Mouse (Mus musculus): ENCODE data around the gene Pwwp2a. TPM values are rescaled to one million over a fixed set of nuclear protein-coding genes. Genes with fewer than 3 reads are reported as not detected.

Gene Pwwp2a
- 26.2 and 29.8 TPM in 2 replicates for total RNA-seq (2014; rRNA removed)
- 12.2 and 16.6 TPM in 2 replicates for polyA plus RNA-seq (2015; fragmentation: Nextera tagmentation; extraction: Ambion mirVana)

- Histone ChIP-seq H3K9ac (peak within 1 kb of the TSS; percentile 98), H3K36me3 (ENCODE audit: insufficient read depth) (peaks cover 3% of the 10 kb centered on the region; the same call in 1 of the 2 replicates), H3K27me3 (ENCODE audit: insufficient read depth, low read length) (no peaks in the 10 kb centered on the region), H3K4me2 (ENCODE audit: low read depth) (peak within 1 kb of the TSS; percentile 54), H3K27ac (ENCODE audit: low read depth, low read length) (peak within 1 kb of the TSS; percentile 98), H3K4me1 (ENCODE audit: insufficient read depth) (peaks cover 10% of the 10 kb centered on the region; the same call in 1 of the 2 replicates), H3K9me3 (ENCODE audit: low read length) (no peaks in the 10 kb centered on the region), H3K4me3 (ENCODE audit: low read depth, low read length) (peak within 1 kb of the TSS; percentile 95)
- 3% methylated on average over 66 of the region's 87 CpGs for WGBS
- ATAC-seq (peak; percentile 97), DNase-seq (peak; percentile 100)
- peak; percentile 33; the same call in 1 of the 2 replicates for TF ChIP-seq CTCF (IDR thresholded peaks at IDR 0.05; ENCODE audit: low read depth)
Measured at GRCm38 (mm10) chr11:43681472-43682414, at the start of gene Pwwp2a. TSS of gene Pwwp2a (plus strand) at chr11:43681998.

- DNase-seq (no peak), ATAC-seq (peak; percentile 23)
- no peaks in the 10 kb centered on the region for H3K27me3 ChIP-seq (ENCODE audit: insufficient read depth, low read length)
- H3K4me1 ChIP-seq (ENCODE audit: insufficient read depth): peaks cover 6% of the 10 kb centered on the region; the same call in 1 of the 2 replicates
- no peaks in the 10 kb centered on the region for H3K36me3 ChIP-seq (ENCODE audit: insufficient read depth)
- no peak overlapping the region for H3K4me3 ChIP-seq (ENCODE audit: low read depth, low read length)
- H3K27ac ChIP-seq (ENCODE audit: low read depth, low read length): no peak overlapping the region
- no peak overlapping the region for H3K4me2 ChIP-seq (ENCODE audit: low read depth)
- WGBS: 51% methylated on average over 4 of the region's 4 CpGs
- TF ChIP-seq CTCF (IDR thresholded peaks at IDR 0.05; ENCODE audit: low read depth): no peak
- H3K9me3 ChIP-seq (ENCODE audit: low read length): no peaks in the 10 kb centered on the region
- no peak overlapping the region for H3K9ac ChIP-seq
Measured at GRCm38 (mm10) chr11:43632566-43632965, 49.2 kb upstream of the Pwwp2a start.

GRCm38 (mm10) chr11:43633165-43633564 is 48.6 kb upstream of the Pwwp2a start:
- Histone ChIP-seq H3K36me3 (ENCODE audit: insufficient read depth) (no peaks in the 10 kb centered on the region), H3K27me3 (ENCODE audit: insufficient read depth, low read length) (no peaks in the 10 kb centered on the region), H3K4me3 (ENCODE audit: low read depth, low read length) (no peak overlapping the region), H3K4me2 (ENCODE audit: low read depth) (no peak overlapping the region), H3K27ac (ENCODE audit: low read depth, low read length) (no peak overlapping the region), H3K4me1 (ENCODE audit: insufficient read depth) (peaks cover 6% of the 10 kb centered on the region; the same call in 1 of the 2 replicates), H3K9me3 (ENCODE audit: low read length) (no peaks in the 10 kb centered on the region), H3K9ac (no peak overlapping the region)
- ATAC-seq (peak; percentile 10; the same call in 1 of the 2 replicates), DNase-seq (no peak)
- TF ChIP-seq CTCF (IDR thresholded peaks at IDR 0.05; ENCODE audit: low read depth): no peak
- WGBS: 77% methylated on average over 6 of the region's 6 CpGs

- Histone ChIP-seq H3K27me3 (ENCODE audit: insufficient read depth, low read length) (no peaks in the 10 kb centered on the region), H3K36me3 (ENCODE audit: insufficient read depth) (no peaks in the 10 kb centered on the region), H3K4me3 (ENCODE audit: low read depth, low read length) (no peak overlapping the region), H3K27ac (ENCODE audit: low read depth, low read length) (no peak overlapping the region), H3K9ac (peak overlapping the region; percentile 18; the same call in 1 of the 2 replicates), H3K4me1 (ENCODE audit: insufficient read depth) (peaks cover 6% of the 10 kb centered on the region; the same call in 1 of the 2 replicates), H3K9me3 (ENCODE audit: low read length) (no peaks in the 10 kb centered on the region), H3K4me2 (ENCODE audit: low read depth) (peak overlapping the region; percentile 31)
- peak; percentile 68 for DNase-seq
- WGBS: 28% methylated on average over 19 of the region's 19 CpGs
- ATAC-seq: peak; percentile 69
- peak; percentile 19; the same call in 1 of the 2 replicates for TF ChIP-seq CTCF (IDR thresholded peaks at IDR 0.05; ENCODE audit: low read depth)
Measured at GRCm38 (mm10) chr11:43633658-43634401, 48.0 kb upstream of the Pwwp2a start.

- H3K27ac ChIP-seq (ENCODE audit: low read depth, low read length): no peak overlapping the region
- no peak for DNase-seq
- TF ChIP-seq CTCF (IDR thresholded peaks at IDR 0.05; ENCODE audit: low read depth): no peak
- H3K9ac ChIP-seq: no peak overlapping the region
- H3K4me2 ChIP-seq (ENCODE audit: low read depth): no peak overlapping the region
- H3K27me3 ChIP-seq (ENCODE audit: insufficient read depth, low read length): no peaks in the 10 kb centered on the region
- H3K4me3 ChIP-seq (ENCODE audit: low read depth, low read length): no peak overlapping the region
- H3K36me3 ChIP-seq (ENCODE audit: insufficient read depth): no peaks in the 10 kb centered on the region
- H3K4me1 ChIP-seq (ENCODE audit: insufficient read depth): peaks cover 6% of the 10 kb centered on the region; the same call in 1 of the 2 replicates
- H3K9me3 ChIP-seq (ENCODE audit: low read length): no peaks in the 10 kb centered on the region
- WGBS: 67% methylated on average over 4 of the region's 4 CpGs
- no peak for ATAC-seq
Measured at GRCm38 (mm10) chr11:43636761-43637160, 45.0 kb upstream of the Pwwp2a start.

GRCm38 (mm10) chr11:43638486-43638885 is 43.3 kb upstream of the Pwwp2a start:
- no peak overlapping the region for H3K27ac ChIP-seq (ENCODE audit: low read depth, low read length)
- no peaks in the 10 kb centered on the region for H3K27me3 ChIP-seq (ENCODE audit: insufficient read depth, low read length)
- H3K4me1 ChIP-seq (ENCODE audit: insufficient read depth): peaks cover 10% of the 10 kb centered on the region; the same call in 1 of the 2 replicates
- H3K9ac ChIP-seq: no peak overlapping the region
- H3K36me3 ChIP-seq (ENCODE audit: insufficient read depth): no peaks in the 10 kb centered on the region
- DNase-seq (no peak), ATAC-seq (no peak)
- 93% methylated on average over 3 of the region's 3 CpGs for WGBS
- H3K4me3 ChIP-seq (ENCODE audit: low read depth, low read length): no peak overlapping the region
- no peak for TF ChIP-seq CTCF (IDR thresholded peaks at IDR 0.05; ENCODE audit: low read depth)
- no peaks in the 10 kb centered on the region for H3K9me3 ChIP-seq (ENCODE audit: low read length)
- no peak overlapping the region for H3K4me2 ChIP-seq (ENCODE audit: low read depth)

Data from forebrain, postnatal 0 days (tissue).